Mouse (Mus musculus) cerebellum, adult 2 months (tissue): ENCODE measurements at regions not wholly inside any gene's neighbourhood (a gene's known extent, or its start where the extent isn't known, plus 50 kb on each side); places are given as distances from the start of the nearest gene placed in this dataset.

Experiments
- DNase-seq, 2 experiments: peaks; one replicate each; pipeline ENCODE4 v3.0.0; 2021
- H3K27ac ChIP-seq: fragments of 200-500 bp; 2 replicates; pipeline ENCODE4 v1.5.1; 2012; ENCODE audit warnings: low read length, control low read depth, inconsistent platforms; ENCODE audit not compliant: insufficient read depth
- H3K27me3 ChIP-seq: fragments of 200-500 bp; 2 replicates; pipeline ENCODE4 v1.6.1; 2012; ENCODE audit warnings: inconsistent platforms, mild to moderate bottlenecking, low read length, moderate library complexity; ENCODE audit not compliant: control insufficient read depth, insufficient read depth
- H3K4me1 ChIP-seq: fragments of 200-500 bp; 2 replicates; pipeline ENCODE4 v1.6.1; 2011; ENCODE audit warnings: low read length; ENCODE audit not compliant: control insufficient read depth, insufficient read depth
- H3K4me3 ChIP-seq: fragments of 200-500 bp; replicated peaks from 2 replicates; pipeline ENCODE3; 2011; ENCODE audit warnings: mild to moderate bottlenecking, low read depth, low read length, control low read depth; ENCODE audit not compliant: insufficient read depth
- CTCF ChIP-seq: fragments of 200-500 bp; IDR thresholded peaks from 2 replicates; pipeline ENCODE4 v1.5.1; 2011; ENCODE audit warnings: low read depth, mild to moderate bottlenecking, control low read depth, low read length, moderate library complexity, borderline replicate concordance; ENCODE audit not compliant: insufficient read depth
- POLR2A ChIP-seq: fragments of 200-500 bp; IDR thresholded peaks from 2 replicates; pipeline ENCODE4 v1.6.1; 2011; ENCODE audit warnings: low read length, control low read depth, borderline replicate concordance; ENCODE audit not compliant: insufficient read depth
- WGBS: fragments of 180-500 bp; shearing (Covaris S2); methylation state at CpG from one replicate; pipeline ENCODE4 v1.1.7; 2018; 5-methylcytosine and 5-hydroxymethylcytosine counted together

GRCm38 (mm10) chr1:60665329-60665728, 51.3 kb upstream of the Cd28 start:
- H3K27me3 ChIP-seq: no peaks in the 10 kb centered on the region
- H3K4me3 ChIP-seq: no peak overlapping the region
- no peak for TF ChIP-seq CTCF
- TF ChIP-seq POLR2A: no peak
- no peak overlapping the region for H3K27ac ChIP-seq
- WGBS: 91% methylated on average over 5 of the region's 5 CpGs
- H3K4me1 ChIP-seq: no peaks in the 10 kb centered on the region
- DNase-seq: no peak

GRCm38 (mm10) chr1:60662301-60662986, 54.2 kb upstream of the Cd28 start:
- 0 out of 2 replicates have a peak, but pooled peaks cover 2% of the 10 kb centered on the region for H3K4me1 ChIP-seq
- TF ChIP-seq CTCF (no peak), POLR2A (no peak)
- H3K4me3 ChIP-seq: no peak overlapping the region
- WGBS: 47% methylated on average over 9 of the region's 9 CpGs
- no peaks in the 10 kb centered on the region for H3K27me3 ChIP-seq
- DNase-seq: no peak
- H3K27ac ChIP-seq: no peak overlapping the region

GRCm38 (mm10) chr1:60661857-60662256, 54.7 kb upstream of the Cd28 start:
- TF ChIP-seq CTCF (no peak), POLR2A (no peak)
- Histone ChIP-seq H3K4me1 (0 out of 2 replicates have a peak, but pooled peaks cover 2% of the 10 kb centered on the region), H3K27ac (no peak overlapping the region), H3K4me3 (no peak overlapping the region), H3K27me3 (no peaks in the 10 kb centered on the region)
- WGBS: 69% methylated on average over 2 of the region's 2 CpGs
- DNase-seq: no peak

GRCm38 (mm10) chr1:60659604-60660003, 57.0 kb upstream of the Cd28 start:
- TF ChIP-seq CTCF: no peak
- no peak for TF ChIP-seq POLR2A
- DNase-seq: no peak
- peaks cover 2% of the 10 kb centered on the region; the same call in 1 of the 2 replicates for H3K4me1 ChIP-seq
- no peak overlapping the region for H3K4me3 ChIP-seq
- whole genome bisulfite sequencing: 98% methylated on average over 1 of the region's 1 CpGs
- H3K27ac ChIP-seq: no peak overlapping the region
- H3K27me3 ChIP-seq: no peaks in the 10 kb centered on the region

GRCm38 (mm10) chr1:60659041-60659440, 57.6 kb upstream of the Cd28 start:
- 35% methylated on average over 2 of the region's 2 CpGs for WGBS

GRCm38 (mm10) chr1:60658383-60658782, 58.2 kb upstream of the Cd28 start:
- Histone ChIP-seq H3K27ac (no peak overlapping the region), H3K4me3 (no peak overlapping the region), H3K4me1 (peaks cover 2% of the 10 kb centered on the region; the same call in 1 of the 2 replicates), H3K27me3 (no peaks in the 10 kb centered on the region)
- TF ChIP-seq POLR2A: no peak
- no peak for TF ChIP-seq CTCF
- DNase-seq: no peak
- WGBS: 78% methylated on average over 4 of the region's 4 CpGs

More at GRCm38 (mm10) chr1:60659041-60659440, 57.6 kb upstream of the Cd28 start:
- H3K27me3 ChIP-seq: no peaks in the 10 kb centered on the region
- DNase-seq: no peak
- TF ChIP-seq POLR2A (no peak), CTCF (no peak)
- no peak overlapping the region for H3K27ac ChIP-seq
- peaks cover 2% of the 10 kb centered on the region; the same call in 1 of the 2 replicates for H3K4me1 ChIP-seq
- no peak overlapping the region for H3K4me3 ChIP-seq

GRCm38 (mm10) chr1:60657511-60657910, 59.1 kb upstream of the Cd28 start:
- Histone ChIP-seq H3K4me3 (no peak overlapping the region), H3K4me1 (peaks cover 2% of the 10 kb centered on the region; the same call in 1 of the 2 replicates), H3K27ac (no peak overlapping the region), H3K27me3 (no peaks in the 10 kb centered on the region)
- TF ChIP-seq POLR2A (no peak), CTCF (no peak)
- WGBS: 73% methylated on average over 6 of the region's 6 CpGs
- DNase-seq: no peak

GRCm38 (mm10) chr1:60656976-60657375, 59.6 kb upstream of the Cd28 start:
- Histone ChIP-seq H3K27ac (no peak overlapping the region), H3K27me3 (no peaks in the 10 kb centered on the region), H3K4me3 (no peak overlapping the region), H3K4me1 (peaks cover 2% of the 10 kb centered on the region; the same call in 1 of the 2 replicates)
- TF ChIP-seq CTCF (no peak), POLR2A (no peak)
- WGBS: 96% methylated on average over 4 of the region's 4 CpGs
- no peak for DNase-seq
